Mouse (Mus musculus) forebrain, embryonic 16.5 days (tissue): Measurements from ENCODE around the gene Hnrnpll. TPM values are rescaled to one million over a fixed set of nuclear protein-coding genes. Genes with fewer than 3 reads are reported as not detected.
"Not testable (repeated sequence)": the region's sequence is repeated elsewhere in the genome, so short reads cannot be mapped to it uniquely, and the experiment has no call there.

Experiments used
- ATAC-seq: fragments of 200-750 bp; cut with Nextera tagmentation; 2 replicates; pipeline ENCODE4 v1.8.0; 2017; ENCODE audit warnings: mild to moderate bottlenecking, moderate library complexity
- H3K27ac ChIP-seq: fragments of 300-500 bp; sonication (generic); 2 replicates; pipeline ENCODE4 v1.5.1; 2014; ENCODE audit warnings: low read length, control low read depth
- H3K27me3 ChIP-seq: fragments of 300-500 bp; sonication (generic); replicated peaks from 2 replicates; pipeline ENCODE4 v1.6.1; 2014; ENCODE audit warnings: low read length; ENCODE audit not compliant: control insufficient read depth, insufficient read depth
- H3K36me3 ChIP-seq: fragments of 300-500 bp; sonication (generic); 2 replicates; pipeline ENCODE4 v1.6.1; 2014; ENCODE audit not compliant: control insufficient read depth, insufficient read depth
- H3K4me1 ChIP-seq: fragments of 300-500 bp; sonication (generic); replicated peaks from 2 replicates; pipeline ENCODE4 v1.6.1; 2014; ENCODE audit warnings: low read length; ENCODE audit not compliant: control insufficient read depth, insufficient read depth
- H3K4me2 ChIP-seq: fragments of 300-500 bp; sonication (generic); 2 replicates; pipeline ENCODE4 v1.6.1; 2014; ENCODE audit warnings: mild to moderate bottlenecking, low read length, control low read depth
- H3K4me3 ChIP-seq: fragments of 300-500 bp; sonication (generic); replicated peaks from 2 replicates; pipeline ENCODE4 v1.5.1; 2014; ENCODE audit warnings: mild to moderate bottlenecking, low read length, control low read depth
- H3K9ac ChIP-seq: fragments of 300-500 bp; sonication (generic); replicated peaks from 2 replicates; pipeline ENCODE4 v1.6.1; 2014; ENCODE audit warnings: low read depth, low read length, control low read depth
- H3K9me3 ChIP-seq: fragments of 300-500 bp; sonication (generic); 2 replicates; pipeline ENCODE4 v1.6.1; 2016; ENCODE audit warnings: low read length; ENCODE audit not compliant: control insufficient read depth
- WGBS: fragments of 180-500 bp; shearing (Covaris S2); extraction: QIAGEN DNeasy Blood & Tissue Kit; methylation state at CpG from one replicate; pipeline ENCODE4 v1.1.7; 2014; 5-methylcytosine and 5-hydroxymethylcytosine counted together
- polyA plus RNA-seq: library from polyadenylated mRNA; unstranded; fragments of >200 nt; fragmentation: Nextera tagmentation; extraction: Ambion mirVana; gene quantifications from 2 replicates; pipeline ENCODE4 v1.2.1, GENCODE M21; 2015

The Hnrnpll gene
- polyA plus RNA-seq, 1 experiment from 2014 or later: 66.6 TPM

GRCm38 (mm10) chr17:80060828-80061782 is 1.0 kb downstream of the Hnrnpll start:
- Histone ChIP-seq H3K27me3 (no peaks in the 10 kb centered on the region), H3K4me1 (peaks cover 30% of the 10 kb centered on the region), H3K9ac (peak overlapping the region; percentile 99), H3K36me3 (no peaks in the 10 kb centered on the region), H3K4me2 (peak overlapping the region; percentile 60), H3K9me3 (no peaks in the 10 kb centered on the region), H3K4me3 (peak overlapping the region; percentile 99), H3K27ac (peak overlapping the region; percentile 99)
- WGBS: under 1% methylated on average over 74 of the region's 83 CpGs
- peak; percentile 14 for ATAC-seq

GRCm38 (mm10) chr17:80060151-80060550 is 2.0 kb downstream of the Hnrnpll start:
- 12% methylated on average over 5 of the region's 5 CpGs for WGBS
- Histone ChIP-seq H3K9ac (0 out of 2 replicates have a peak overlapping the region, but pooled peaks have one; percentile 6), H3K4me3 (peak overlapping the region; percentile 99), H3K27ac (no peak overlapping the region), H3K4me2 (peak overlapping the region; percentile 60), H3K4me1 (peaks cover 30% of the 10 kb centered on the region), H3K36me3 (no peaks in the 10 kb centered on the region), H3K27me3 (no peaks in the 10 kb centered on the region), H3K9me3 (no peaks in the 10 kb centered on the region)
- no peak for ATAC-seq

- Histone ChIP-seq H3K27ac (no peak overlapping the region), H3K4me2 (peak overlapping the region; percentile 60), H3K4me1 (peaks cover 30% of the 10 kb centered on the region), H3K9me3 (no peaks in the 10 kb centered on the region), H3K9ac (0 out of 2 replicates have a peak overlapping the region, but pooled peaks have one; percentile 6), H3K27me3 (no peaks in the 10 kb centered on the region), H3K4me3 (peak overlapping the region; percentile 99), H3K36me3 (no peaks in the 10 kb centered on the region)
- WGBS: 6% methylated on average over 1 of the region's 1 CpGs
- ATAC-seq: no peak
Observed at GRCm38 (mm10) chr17:80059731-80060130, 2.4 kb downstream of the Hnrnpll start.

GRCm38 (mm10) chr17:80058501-80058900 is 3.6 kb downstream of the Hnrnpll start:
- 47% methylated on average over 1 of the region's 1 CpGs for WGBS

GRCm38 (mm10) chr17:80053931-80054734 is 8.0 kb downstream of the Hnrnpll start:
- ATAC-seq: peak; percentile 72; the same call in 1 of the 2 replicates
- H3K27ac ChIP-seq: no peak overlapping the region
- H3K9ac ChIP-seq: no peak overlapping the region
- H3K27me3 ChIP-seq: no peaks in the 10 kb centered on the region
- H3K4me1 ChIP-seq: peaks cover 17% of the 10 kb centered on the region
- H3K9me3 ChIP-seq: no peaks in the 10 kb centered on the region
- 76% methylated on average over 27 of the region's 27 CpGs for WGBS
- H3K4me2 ChIP-seq: no peak overlapping the region
- H3K4me3 ChIP-seq: no peak overlapping the region
- peaks cover 17% of the 10 kb centered on the region for H3K36me3 ChIP-seq

More at GRCm38 (mm10) chr17:80058501-80058900, 3.6 kb downstream of the Hnrnpll start:
- Histone ChIP-seq H3K9ac (no peak overlapping the region), H3K36me3 (no peaks in the 10 kb centered on the region), H3K4me2 (no peak overlapping the region), H3K9me3 (no peaks in the 10 kb centered on the region), H3K4me1 (peaks cover 35% of the 10 kb centered on the region), H3K27me3 (no peaks in the 10 kb centered on the region), H3K27ac (no peak overlapping the region), H3K4me3 (no peak overlapping the region)
- no peak for ATAC-seq

GRCm38 (mm10) chr17:80051682-80052081 is 10.5 kb downstream of the Hnrnpll start:
- WGBS: 87% methylated on average over 1 of the region's 1 CpGs
- ATAC-seq: no peak
- Histone ChIP-seq H3K4me3 (no peak overlapping the region), H3K36me3 (peaks cover 25% of the 10 kb centered on the region), H3K4me1 (peaks cover 5% of the 10 kb centered on the region), H3K9ac (no peak overlapping the region), H3K4me2 (no peak overlapping the region), H3K27me3 (no peaks in the 10 kb centered on the region), H3K27ac (no peak overlapping the region), H3K9me3 (no peaks in the 10 kb centered on the region)

GRCm38 (mm10) chr17:80049300-80049699 is 12.8 kb downstream of the Hnrnpll start:
- ATAC-seq, H3K4me1 ChIP-seq, H3K4me3 ChIP-seq, H3K4me2 ChIP-seq, H3K9me3 ChIP-seq, H3K9ac ChIP-seq, H3K27ac ChIP-seq, H3K27me3 ChIP-seq: not testable (repeated sequence)
- H3K36me3 ChIP-seq: peaks cover 28% of the 10 kb centered on the region

- H3K4me1 ChIP-seq: no peaks in the 10 kb centered on the region; the same call in 1 of the 2 replicates
- no peak overlapping the region for H3K4me2 ChIP-seq
- H3K27me3 ChIP-seq: no peaks in the 10 kb centered on the region
- WGBS: 52% methylated on average over 7 of the region's 7 CpGs
- 0 out of 2 replicates have a peak, but pooled peaks have one; percentile 31 for ATAC-seq
- no peaks in the 10 kb centered on the region for H3K9me3 ChIP-seq
- no peak overlapping the region for H3K27ac ChIP-seq
- no peak overlapping the region for H3K4me3 ChIP-seq
- no peak overlapping the region for H3K9ac ChIP-seq
- peaks cover 32% of the 10 kb centered on the region for H3K36me3 ChIP-seq
Observed at GRCm38 (mm10) chr17:80048230-80048629, 13.9 kb downstream of the Hnrnpll start.

GRCm38 (mm10) chr17:80041739-80042138 is 20.4 kb downstream of the Hnrnpll start:
- no peaks in the 10 kb centered on the region for H3K27me3 ChIP-seq
- H3K36me3 ChIP-seq: peaks cover 16% of the 10 kb centered on the region
- H3K27ac ChIP-seq: no peak overlapping the region
- no peaks in the 10 kb centered on the region for H3K4me1 ChIP-seq
- no peak for ATAC-seq
- H3K9ac ChIP-seq: no peak overlapping the region
- WGBS: 83% methylated on average over 1 of the region's 1 CpGs
- no peak overlapping the region for H3K4me3 ChIP-seq
- no peak overlapping the region for H3K4me2 ChIP-seq
- no peaks in the 10 kb centered on the region for H3K9me3 ChIP-seq
